Mouse (Mus musculus) liver, embryonic 14.5 days (tissue): ENCODE measurements around the gene Sardh.

Experiments used
- CTCF ChIP-seq: IDR thresholded peaks from 2 replicates; pipeline ENCODE4 v1.5.1; 2016; ENCODE audit warnings: antibody characterized with exemption, low read depth, control low read depth
- EP300 ChIP-seq: IDR thresholded peaks from 2 replicates; pipeline ENCODE4 v1.6.1; 2016; ENCODE audit warnings: antibody characterized with exemption, low read depth

- TF ChIP-seq CTCF: no peak
- TF ChIP-seq EP300: no peak
Measured at GRCm38 (mm10) chr2:27205666-27206065, 42.5 kb downstream of the Sardh start.
